Mouse (Mus musculus) adrenal gland, postnatal 0 days (tissue): ENCODE results near the gene Cyp2j7. TPM values are rescaled to one million over a fixed set of nuclear protein-coding genes. Genes with fewer than 3 reads are reported as not detected.

Experiments used
- polyA plus RNA-seq: library from polyadenylated mRNA; unstranded; fragments of >200 nt; fragmentation: Nextera tagmentation; extraction: Ambion mirVana; gene quantifications from 2 replicates; pipeline ENCODE4 v1.2.1, GENCODE M21; 2015

Gene Cyp2j7
- 0.08 TPM in 1 of 2 replicates, not detected in the other for polyA plus RNA-seq

GRCm38 (mm10) chr4:96236559-96236958, at the start of gene Cyp2j7:
Cyp2j7 (minus strand) TSS chr4:96236659.

Other genes starting within 250 kb of the Cyp2j7 start
- not detected in 2 replicates for gene Cyp2j13, start 159.1 kb downstream of the Cyp2j7 start, polyA plus RNA-seq
- gene Cyp2j12, start 95.5 kb downstream of the Cyp2j7 start, polyA plus RNA-seq = 0.16 and 0.23 TPM in 2 replicates
- 0.06 and 0.07 TPM in 2 replicates for gene Cyp2j11, start 112.0 kb upstream of the Cyp2j7 start, polyA plus RNA-seq